In genomic region chr13:102835336-102835735, GRCm38 (mm10) we compare ENCODE assay signal across 26 mouse cellular contexts.
DNase-seq lines count a peak whose midpoint lies in the region; ATAC-seq lines count a peak whose summit lies in the region.
"Had no signal": no experiment of that assay in that cellular context is flagged by ENCODE, and none has a peak within 500 bp of the region (broad histone marks: within the 10 kb centered on the region; RNA-seq: fewer than 3 reads in every experiment).

No protein-coding gene starts in this region.

- peak; percentile 20 for DNase-seq in intestine, embryonic 14.5 days (ENCODE audit: low spot score)
- peak; percentile 37 for DNase-seq in layer of hippocampus, adult 9-11 months
- DNase-seq in layer of hippocampus, adult 11-12 months (ENCODE audit: low spot score): no peak
- DNase-seq in right cerebral cortex, adult 18-20 months: peak; percentile 27
- DNase-seq in right cerebral cortex, postnatal 14 days: no peak
- peak; percentile 33 for DNase-seq in telencephalon, adult 2 months (ENCODE audit: low read depth, low spot score)
- DNase-seq in limb, embryonic 10.5 days (ENCODE audit: low spot score): no peak
- DNase-seq: adrenal gland, adult 2 months; adrenal gland, postnatal 14 days; cerebellum, adult 11-12 months; cerebellum, adult 8-10 months; cerebellum, postnatal 10 days; cerebellum, postnatal 36 days; embryo, embryonic 11 days; gastrocnemius, postnatal 10 days; gastrocnemius, postnatal 36 days had no signal

- H3K27ac ChIP-seq in intestine, embryonic 14.5 days (ENCODE audit: low read depth): no peak overlapping the region
- H3K27ac ChIP-seq in intestine, embryonic 15.5 days: no peak overlapping the region
- H3K27ac ChIP-seq in limb, embryonic 10.5 days: no peak overlapping the region
- H3K27ac ChIP-seq: embryonic facial prominence, embryonic 10.5 days; embryonic facial prominence, embryonic 13.5 days; forebrain, embryonic 12.5 days; forebrain, embryonic 15.5 days; hindbrain, embryonic 12.5 days; hindbrain, embryonic 15.5 days had no signal

- H3K36me3 ChIP-seq in intestine, embryonic 14.5 days (ENCODE audit: control insufficient read depth, insufficient read depth, low read length): no peaks in the 10 kb centered on the region; the same call in 1 of the 2 replicates
- H3K36me3 ChIP-seq in intestine, embryonic 15.5 days: no peaks in the 10 kb centered on the region
- peaks cover 4% of the 10 kb centered on the region; the same call in 1 of the 2 replicates for H3K36me3 ChIP-seq in limb, embryonic 10.5 days
- H3K36me3 ChIP-seq: embryonic facial prominence, embryonic 13.5 days; forebrain, embryonic 12.5 days; forebrain, embryonic 15.5 days; hindbrain, embryonic 12.5 days; hindbrain, embryonic 15.5 days had no signal

- no peak overlapping the region for H3K9ac ChIP-seq in intestine, embryonic 14.5 days (ENCODE audit: low read length)
- H3K9ac ChIP-seq in intestine, embryonic 15.5 days: no peak overlapping the region
- H3K9ac ChIP-seq: embryonic facial prominence, embryonic 13.5 days; forebrain, embryonic 12.5 days; forebrain, embryonic 15.5 days; hindbrain, embryonic 12.5 days; hindbrain, embryonic 15.5 days had no signal

- H3K27me3 ChIP-seq in intestine, embryonic 14.5 days (replicated peaks; ENCODE audit: control insufficient read depth, insufficient read depth, low read length): no peaks in the 10 kb centered on the region
- no peaks in the 10 kb centered on the region for H3K27me3 ChIP-seq in intestine, embryonic 15.5 days (replicated peaks)
- no peaks in the 10 kb centered on the region for H3K27me3 ChIP-seq in limb, embryonic 10.5 days (ENCODE audit: low read depth, poor library complexity, severe bottlenecking)
- H3K27me3 ChIP-seq: embryonic facial prominence, embryonic 13.5 days; forebrain, embryonic 12.5 days; forebrain, embryonic 15.5 days; hindbrain, embryonic 12.5 days; hindbrain, embryonic 15.5 days had no signal

- H3K4me1 ChIP-seq in intestine, embryonic 14.5 days (replicated peaks; ENCODE audit: control insufficient read depth, insufficient read depth, low read length): 0 out of 2 replicates have a peak, but pooled peaks cover 6% of the 10 kb centered on the region
- H3K4me1 ChIP-seq in intestine, embryonic 15.5 days (replicated peaks): 0 out of 2 replicates have a peak, but pooled peaks cover 3% of the 10 kb centered on the region
- H3K4me1 ChIP-seq in limb, embryonic 10.5 days: no peaks in the 10 kb centered on the region
- H3K4me1 ChIP-seq: hindbrain, embryonic 15.5 days had no signal

- H3K9me3 ChIP-seq in intestine, embryonic 14.5 days (ENCODE audit: control insufficient read depth, low read length): no peaks in the 10 kb centered on the region
- H3K9me3 ChIP-seq in intestine, embryonic 15.5 days: no peaks in the 10 kb centered on the region
- H3K9me3 ChIP-seq in limb, embryonic 10.5 days (replicated peaks): no peaks in the 10 kb centered on the region
- H3K9me3 ChIP-seq: embryonic facial prominence, embryonic 10.5 days; embryonic facial prominence, embryonic 13.5 days; forebrain, embryonic 12.5 days; forebrain, embryonic 15.5 days; hindbrain, embryonic 12.5 days; hindbrain, embryonic 15.5 days had no signal

- no peak for ATAC-seq in intestine, embryonic 14.5 days (replicated peaks; ENCODE audit: low FRiP score, low TSS enrichment, low read depth)
- no peak for ATAC-seq in intestine, embryonic 15.5 days
- ATAC-seq: CD4-positive, CD25-positive, alpha-beta regulatory T cell, adult 4 months; forebrain, embryonic 15.5 days had no signal

- 64% methylated on average over 8 of the region's 8 CpGs for WGBS in intestine, embryonic 14.5 days
- 64% methylated on average over 8 of the region's 8 CpGs for WGBS in intestine, embryonic 15.5 days
- 68% methylated on average over 8 of the region's 8 CpGs for WGBS in limb, embryonic 10.5 days

- H3K4me3 ChIP-seq in intestine, embryonic 14.5 days (ENCODE audit: low read depth, low read length): no peak overlapping the region
- H3K4me3 ChIP-seq in intestine, embryonic 15.5 days (replicated peaks): no peak overlapping the region
- H3K4me3 ChIP-seq in limb, embryonic 10.5 days: no peak overlapping the region
- H3K4me3 ChIP-seq: embryonic facial prominence, embryonic 10.5 days; embryonic facial prominence, embryonic 13.5 days; erythroblast, embryonic 14.5 days; forebrain, embryonic 12.5 days; forebrain, embryonic 15.5 days; hindbrain, embryonic 12.5 days; hindbrain, embryonic 15.5 days had no signal

- no peak overlapping the region for H3K4me2 ChIP-seq in intestine, embryonic 14.5 days (ENCODE audit: low read length)
- H3K4me2 ChIP-seq in intestine, embryonic 15.5 days (replicated peaks): no peak overlapping the region
- H3K4me2 ChIP-seq: embryonic facial prominence, embryonic 13.5 days; forebrain, embryonic 12.5 days; forebrain, embryonic 15.5 days; heart, embryonic 11.5 days; hindbrain, embryonic 12.5 days; hindbrain, embryonic 15.5 days had no signal

Comparison
In these comparisons a context has a peak if more than half of its experiments do, and no peak if none do; other contexts are left out.
1. DNase-seq: peak in intestine, embryonic 14.5 days (single experiment), layer of hippocampus, adult 9-11 months (single experiment), right cerebral cortex, adult 18-20 months (single experiment) and telencephalon, adult 2 months (single experiment); none in layer of hippocampus, adult 11-12 months (single experiment), right cerebral cortex, postnatal 14 days (single experiment) and limb, embryonic 10.5 days (single experiment).